Mouse (Mus musculus) cerebellum, adult 9-10 months (tissue): ENCODE results near the gene Bicra.

ENCODE experiments used
- DNase-seq: peaks from one replicate; pipeline ENCODE4 v3.0.0; 2022

The Bicra gene

GRCm38 (mm10) chr7:16013722-16014275 lies 33.9 kb downstream of the Bicra start:
- DNase-seq = peak; percentile 54

DNA sequence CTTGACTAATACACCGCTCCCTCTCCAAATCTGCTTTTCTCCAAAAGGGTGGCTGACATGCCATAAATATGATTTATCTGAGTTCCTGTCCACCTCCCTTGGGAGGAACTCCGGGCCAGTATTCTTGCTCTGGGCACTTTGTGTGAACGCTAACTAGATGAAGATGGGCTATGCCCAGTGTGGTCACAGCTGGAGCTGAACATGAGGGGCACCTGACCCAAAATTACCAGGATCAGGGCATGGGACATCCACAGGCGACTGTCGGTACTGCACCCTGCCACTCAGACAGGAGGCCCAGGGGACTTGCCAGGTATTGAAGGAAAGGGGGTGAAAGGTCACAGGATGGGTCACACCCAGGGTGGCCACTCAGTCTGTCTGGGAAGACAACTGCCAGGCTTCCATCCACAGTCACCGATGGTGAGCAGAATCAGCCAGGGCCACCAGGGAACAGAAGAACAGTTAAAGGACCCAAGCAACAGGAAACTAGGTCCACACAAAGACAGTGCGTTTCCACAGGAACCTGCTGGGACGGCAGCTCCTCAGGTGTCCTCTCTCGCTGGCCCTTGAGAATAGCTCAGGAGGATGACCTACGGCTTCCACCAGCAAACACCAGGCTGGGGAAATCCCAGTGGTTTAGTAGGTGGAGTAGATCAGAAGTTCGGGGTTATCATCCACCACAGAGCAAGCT lies 35.0 kb downstream of the Bicra start:
- DNase-seq = no peak

- no peak for DNase-seq
These were observed 36.2 kb downstream of the Bicra start for GRCm38 (mm10) chr7:16011418-16012085.

DNA sequence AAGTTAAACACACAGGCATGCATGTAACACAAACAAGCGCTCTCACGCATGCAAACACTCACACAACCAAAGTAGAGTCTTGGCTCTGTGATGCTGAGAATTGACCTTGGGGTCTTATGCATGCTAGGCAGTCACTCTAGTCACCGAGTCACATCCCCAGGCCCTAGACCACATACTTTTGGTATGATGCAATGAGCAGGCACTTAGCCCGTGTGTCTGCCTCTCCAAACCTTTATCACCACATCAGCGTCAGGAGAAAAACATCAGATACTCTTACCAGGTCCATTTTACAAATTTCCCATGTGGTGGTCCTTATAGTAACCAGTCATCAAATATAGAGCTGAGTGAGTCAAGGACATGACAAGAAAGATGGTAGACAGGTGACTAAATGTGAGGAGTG lies 37.1 kb downstream of the Bicra start:
- DNase-seq = no peak

DNA sequence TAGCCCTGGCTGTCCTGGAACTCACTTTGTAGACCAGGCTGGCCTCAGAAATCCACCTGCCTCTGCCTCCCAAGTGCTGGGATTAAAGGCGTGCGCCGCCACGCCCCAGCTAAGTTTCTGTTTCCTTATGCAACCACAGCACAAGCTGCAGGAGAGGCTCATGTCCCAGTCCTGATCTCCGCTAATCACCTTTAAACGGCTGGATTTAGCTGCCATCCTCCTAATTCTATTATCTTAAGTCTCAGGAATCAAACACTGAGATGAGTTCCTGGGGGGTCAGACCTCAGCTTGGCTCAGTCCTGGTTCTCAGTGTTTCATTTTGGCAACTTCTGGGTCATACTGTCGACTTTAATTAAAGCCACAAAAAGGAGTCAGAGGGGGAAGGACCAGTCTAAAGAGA lies 38.1 kb downstream of the Bicra start:
- DNase-seq = no peak

DNA sequence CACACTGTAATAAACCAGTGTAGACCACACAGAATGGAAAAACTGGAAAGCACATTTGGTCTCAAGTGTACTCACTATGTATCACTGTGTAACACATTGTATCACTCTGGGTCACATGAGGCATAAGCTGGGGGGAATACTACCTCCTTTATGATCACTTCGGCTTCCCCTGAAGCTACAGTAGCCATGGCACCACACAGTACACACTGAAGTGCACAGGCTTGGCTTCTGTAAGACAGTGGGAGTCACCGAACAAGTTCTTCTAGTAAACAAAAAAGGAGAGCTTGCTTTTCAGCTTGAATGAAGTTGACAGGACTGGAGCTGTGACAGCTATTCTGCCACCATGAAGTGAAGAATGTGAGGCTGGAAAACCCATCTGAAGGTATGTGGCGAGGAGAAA lies 42.7 kb downstream of the Bicra start:
- DNase-seq = no peak

- DNase-seq = no peak
These were observed 43.4 kb downstream of the Bicra start for GRCm38 (mm10) chr7:16004177-16004856.

DNA sequence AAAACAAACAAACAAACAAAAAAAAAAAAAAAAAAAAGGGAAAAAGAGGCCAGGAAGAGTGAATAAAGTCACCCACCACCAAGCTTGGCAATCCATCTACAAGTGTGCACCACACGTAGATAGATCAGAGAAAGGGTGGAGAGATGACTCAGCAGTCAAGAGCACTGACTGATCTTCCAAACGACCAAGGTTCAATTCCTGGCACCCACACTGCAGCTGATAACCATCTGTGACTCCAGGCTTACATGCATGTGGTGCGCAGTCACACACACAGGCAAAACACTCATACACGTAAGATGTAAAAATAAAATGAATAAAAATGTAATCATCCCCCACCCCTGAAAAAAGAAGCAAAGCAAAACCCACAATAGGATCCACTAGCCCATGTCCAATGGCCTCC lies 44.7 kb downstream of the Bicra start:
- DNase-seq = no peak

DNA sequence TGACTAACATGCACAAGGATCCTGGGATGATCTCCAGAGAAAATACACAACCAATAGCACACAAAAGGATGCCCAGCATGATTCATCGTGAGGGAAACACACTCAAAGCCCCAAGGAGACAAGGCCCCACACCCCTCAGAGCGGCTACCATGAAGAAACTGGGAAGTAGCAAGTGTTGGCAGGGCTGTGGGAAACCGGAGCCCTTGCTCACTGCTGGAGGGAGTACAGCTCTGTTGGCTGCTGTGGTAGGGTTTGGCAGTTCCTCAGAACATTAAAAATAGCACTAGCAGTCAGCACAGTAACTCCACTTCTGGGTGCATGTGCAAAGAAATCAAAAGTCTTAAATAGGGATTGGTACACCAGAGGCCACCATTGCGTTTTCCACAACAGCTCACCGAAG lies 45.5 kb downstream of the Bicra start:
- DNase-seq = no peak

- DNase-seq = no peak
These were observed 46.0 kb downstream of the Bicra start for GRCm38 (mm10) chr7:16001691-16002090.

- DNase-seq = no peak
These were observed 53.9 kb downstream of the Bicra start for GRCm38 (mm10) chr7:15993789-15994188.

DNA sequence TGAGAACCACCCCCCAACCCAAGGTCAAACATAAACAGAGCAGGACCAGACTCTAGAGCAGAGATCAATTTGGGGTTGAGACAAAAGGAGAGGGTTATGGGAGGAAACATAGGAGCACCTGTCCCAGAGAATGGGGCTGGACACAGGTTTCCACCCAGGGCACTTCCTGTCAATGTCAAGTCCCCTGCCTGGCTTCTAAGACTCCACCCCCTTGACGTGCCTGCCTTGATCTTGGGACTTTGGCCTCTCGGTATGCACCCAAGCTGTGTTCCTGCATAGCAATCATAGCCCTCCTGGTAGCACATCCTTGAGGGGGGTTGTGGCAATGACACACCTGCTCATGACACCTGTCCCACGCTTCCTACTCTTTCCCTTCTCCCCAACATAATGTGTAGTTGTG lies 54.6 kb downstream of the Bicra start:
- DNase-seq = no peak

DNA sequence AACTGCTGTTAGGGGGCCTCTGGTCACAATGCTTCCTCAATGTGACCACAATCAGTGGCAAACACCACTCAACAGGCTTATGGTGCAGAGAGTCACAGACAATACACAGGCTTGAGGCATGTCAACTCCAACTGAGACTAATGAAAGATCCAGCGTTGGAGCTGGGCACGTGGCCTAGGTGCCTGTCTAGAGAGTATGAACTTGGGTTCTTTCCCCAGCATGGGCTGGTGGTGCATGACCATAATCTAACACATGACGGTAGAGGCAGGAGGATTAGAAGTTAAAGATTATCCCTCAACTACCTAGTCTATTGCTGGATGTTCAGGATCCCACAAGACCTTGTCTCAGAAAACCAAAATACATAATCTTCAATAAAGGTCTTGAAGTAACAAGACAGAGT lies 56.0 kb downstream of the Bicra start:
- no peak for DNase-seq

- no peak for DNase-seq
These were observed 59.9 kb downstream of the Bicra start for GRCm38 (mm10) chr7:15987661-15988356.

DNA sequence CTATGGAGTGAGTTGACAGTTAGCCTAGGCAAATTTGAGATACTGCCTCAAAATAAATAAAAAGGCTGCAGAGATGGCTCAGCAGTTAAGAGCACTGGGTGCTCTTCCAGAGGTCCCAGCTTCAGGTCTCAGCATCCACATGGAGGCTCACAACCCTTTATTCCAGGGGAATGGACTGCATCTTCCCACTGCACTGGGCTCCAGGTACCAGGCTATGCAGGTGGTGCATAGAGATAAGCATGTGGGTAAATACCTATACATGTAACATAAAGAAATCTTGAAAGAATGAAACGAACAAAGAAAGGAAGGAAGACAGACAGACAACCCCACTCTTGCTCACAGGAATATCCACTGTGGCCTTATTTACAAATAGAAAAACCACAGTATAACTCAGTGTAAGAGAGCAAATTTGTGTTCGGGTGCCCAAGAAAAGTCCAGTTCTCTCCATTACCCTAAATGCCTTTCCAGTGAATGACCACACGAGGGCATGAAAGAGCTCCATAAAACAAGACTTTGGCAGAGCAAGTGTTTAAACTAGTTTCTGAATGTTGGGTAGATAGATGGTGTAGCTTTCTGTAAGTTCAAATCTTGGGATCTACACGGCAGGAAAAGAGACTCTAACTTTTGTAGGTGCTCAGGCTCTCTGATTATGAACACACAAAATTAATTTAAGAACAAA lies 64.9 kb downstream of the Bicra start:
- DNase-seq = peak; percentile 72

GRCm38 (mm10) chr7:15981538-15981937 lies 66.2 kb downstream of the Bicra start:
- DNase-seq = no peak

DNA sequence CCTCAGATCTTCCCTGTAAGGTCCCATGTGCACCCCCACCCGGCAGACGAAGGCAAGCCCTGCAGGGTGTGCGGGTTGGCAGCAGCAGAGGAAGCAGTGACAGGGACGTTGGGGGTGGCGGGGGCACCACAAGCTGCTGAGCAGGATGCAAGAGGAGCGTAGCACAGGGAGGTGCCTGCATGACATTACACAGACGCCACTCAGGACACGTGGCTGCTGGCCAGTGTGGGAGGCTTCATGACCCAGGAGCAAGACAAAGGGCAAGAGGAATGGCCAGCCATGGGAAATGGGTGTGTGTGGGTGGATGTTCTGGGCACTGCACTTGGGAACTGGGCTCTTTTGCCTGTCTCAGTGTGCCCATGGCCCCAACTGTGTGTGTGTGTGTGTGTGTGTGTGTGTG lies 67.5 kb downstream of the Bicra start:
- DNase-seq = no peak

DNA sequence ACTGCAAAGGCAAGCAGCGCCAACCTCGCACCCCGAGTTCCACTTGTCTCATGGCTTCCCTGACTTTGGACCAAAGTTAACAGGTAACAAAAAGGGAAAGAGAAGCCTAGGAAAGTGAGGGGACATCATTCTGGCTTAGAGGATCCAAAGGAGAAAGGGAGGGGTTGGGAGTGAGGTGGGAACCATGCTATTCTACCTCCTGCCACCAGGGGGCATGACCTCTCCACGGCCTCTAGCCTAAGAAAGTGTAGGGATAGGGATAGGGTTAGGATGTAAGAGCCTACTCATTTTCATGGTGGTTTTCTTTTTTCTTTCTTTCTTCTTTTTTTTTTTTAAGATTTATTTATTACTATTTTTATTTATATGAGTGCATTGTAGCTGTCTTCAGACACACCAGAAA lies 71.8 kb downstream of the Bicra start:
- peak; percentile 72 for DNase-seq

GRCm38 (mm10) chr7:15975451-15975850 lies 72.3 kb downstream of the Bicra start:
- DNase-seq = no peak

DNA sequence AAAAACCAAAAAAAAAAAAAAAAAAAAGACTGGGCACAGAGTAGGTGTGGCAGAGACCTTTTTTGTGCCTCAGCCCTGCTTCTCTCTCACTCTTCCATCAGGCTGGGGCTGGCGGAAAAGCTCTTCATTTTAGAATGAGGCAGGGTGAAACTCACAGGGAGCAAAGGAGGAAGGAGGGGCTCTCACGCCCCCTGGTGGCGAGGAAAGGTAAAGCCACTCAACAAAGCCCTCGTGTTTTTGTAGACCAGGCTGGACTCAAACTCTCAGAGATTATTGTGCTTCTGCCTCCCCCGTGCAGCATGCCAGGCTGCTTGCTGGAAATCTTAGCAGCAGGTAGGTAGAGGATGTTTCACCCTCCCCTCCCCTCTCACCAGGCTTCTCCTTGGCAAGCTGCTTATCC lies 73.0 kb downstream of the Bicra start:
- DNase-seq = peak; percentile 74

DNA sequence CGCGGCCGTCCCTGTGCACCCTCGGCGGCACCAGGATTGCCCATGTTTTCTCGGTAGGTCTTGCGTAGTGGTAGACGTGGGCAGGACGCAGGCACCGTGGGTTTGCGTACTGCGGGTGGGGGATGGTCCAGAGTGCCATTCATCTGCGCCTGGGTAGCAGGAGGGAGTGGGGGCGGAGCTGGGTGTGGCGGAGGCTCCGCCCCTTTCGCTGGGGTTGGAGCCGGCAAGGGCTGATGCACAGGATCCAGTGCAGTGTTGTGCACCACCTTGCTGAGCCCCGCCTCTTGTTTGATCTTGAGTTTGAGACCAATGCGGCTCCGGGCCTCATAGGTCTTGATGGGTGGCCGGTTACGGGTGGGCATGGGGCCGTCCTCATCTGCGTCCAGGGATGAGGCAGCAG lies 75.5 kb downstream of the Bicra start:
- DNase-seq = no peak

GRCm38 (mm10) chr7:15969674-15970073 lies 78.0 kb downstream of the Bicra start:
- DNase-seq = no peak

DNA sequence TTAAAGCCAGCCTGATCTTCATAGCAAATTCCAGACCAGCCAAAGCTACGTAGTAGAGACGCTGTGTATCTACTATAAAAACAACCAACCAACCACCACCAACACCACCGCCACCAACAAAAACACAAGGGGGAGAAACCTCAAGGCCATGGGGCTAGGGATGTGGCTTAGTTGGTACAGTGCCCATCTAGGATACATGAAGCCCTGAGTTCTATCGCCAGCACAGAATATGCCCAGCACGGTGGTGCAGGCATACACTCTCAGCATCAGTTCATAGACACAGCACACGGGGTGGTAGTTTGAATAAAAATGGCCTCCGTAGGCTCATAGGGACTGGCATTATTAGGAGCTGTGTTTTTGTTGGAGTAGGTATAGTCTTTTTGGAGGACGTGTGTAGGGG lies 79.4 kb downstream of the Bicra start:
- no peak for DNase-seq
